Mouse (Mus musculus) cerebellum, adult (tissue): Measurements from ENCODE around the gene Ptgir.

ENCODE experiments used
- ATAC-seq: cut with Nextera tagmentation; 2 replicates; pipeline ENCODE4 v1.9.2; 2017; ENCODE audit warnings: mild to moderate bottlenecking, moderate library complexity, mixed read lengths; ENCODE audit not compliant: insufficient number of reproducible peaks, low FRiP score, low TSS enrichment

The Ptgir gene

GRCm38 (mm10) chr7:16956410-16957265 lies 50.3 kb downstream of the Ptgir start:
- ATAC-seq = no peak

GRCm38 (mm10) chr7:16959539-16960187 lies 53.4 kb downstream of the Ptgir start, which contains the start of gene Pnmal1:
Pnmal1 (plus strand) TSS chr7:16959679.
- ATAC-seq = peak; percentile 92
